Mouse (Mus musculus): ENCODE data around the gene Hmgb1. TPM values are rescaled to one million over a fixed set of nuclear protein-coding genes. Genes with fewer than 3 reads are reported as not detected.

Gene Hmgb1
- polyA plus RNA-seq, 1 experiment from 2014 or later: 1,555 TPM

GRCm38 (mm10) chr5:149114587-149114986 lies 69.7 kb downstream of the Hmgb1 start:
- WGBS: 73% methylated on average over 9 of the region's 9 CpGs
- no peaks in the 10 kb centered on the region for H3K27me3 ChIP-seq (ENCODE audit: control insufficient read depth, insufficient read depth, low read length)
- no peak for ATAC-seq (ENCODE audit: insufficient number of reproducible peaks, insufficient read depth, low FRiP score, low read depth)

GRCm38 (mm10) chr5:149114034-149114433 lies 70.3 kb downstream of the Hmgb1 start:
- no peaks in the 10 kb centered on the region for H3K9me3 ChIP-seq (ENCODE audit: control insufficient read depth, low read depth, low read length)
- H3K36me3 ChIP-seq (ENCODE audit: control insufficient read depth, insufficient read depth, low read length): no peaks in the 10 kb centered on the region
- H3K4me2 ChIP-seq (replicated peaks; ENCODE audit: low read depth, low read length): no peak overlapping the region
- H3K9ac ChIP-seq (replicated peaks; ENCODE audit: low read depth, low read length): no peak overlapping the region
- 75% methylated on average over 7 of the region's 7 CpGs for WGBS
- H3K4me1 ChIP-seq (ENCODE audit: control insufficient read depth, insufficient read depth, low read length): no peaks in the 10 kb centered on the region
- H3K27ac ChIP-seq (ENCODE audit: low read length): no peak overlapping the region
- no peaks in the 10 kb centered on the region for H3K27me3 ChIP-seq (ENCODE audit: control insufficient read depth, insufficient read depth, low read length)
- no peak overlapping the region for H3K4me3 ChIP-seq (ENCODE audit: low read depth, low read length)
- ATAC-seq (ENCODE audit: insufficient number of reproducible peaks, insufficient read depth, low FRiP score, low read depth): no peak

More at GRCm38 (mm10) chr5:149114587-149114986, 69.7 kb downstream of the Hmgb1 start:
- Histone ChIP-seq H3K9me3 (ENCODE audit: control insufficient read depth, low read depth, low read length) (no peaks in the 10 kb centered on the region), H3K36me3 (ENCODE audit: control insufficient read depth, insufficient read depth, low read length) (no peaks in the 10 kb centered on the region), H3K9ac (replicated peaks; ENCODE audit: low read depth, low read length) (no peak overlapping the region), H3K27ac (ENCODE audit: low read length) (no peak overlapping the region), H3K4me3 (ENCODE audit: low read depth, low read length) (no peak overlapping the region), H3K4me1 (ENCODE audit: control insufficient read depth, insufficient read depth, low read length) (no peaks in the 10 kb centered on the region), H3K4me2 (replicated peaks; ENCODE audit: low read depth, low read length) (no peak overlapping the region)

GRCm38 (mm10) chr5:149113439-149113838 lies 70.8 kb downstream of the Hmgb1 start:
- ATAC-seq (ENCODE audit: insufficient number of reproducible peaks, insufficient read depth, low FRiP score, low read depth): no peak
- Histone ChIP-seq H3K4me3 (ENCODE audit: low read depth, low read length) (no peak overlapping the region), H3K27me3 (ENCODE audit: control insufficient read depth, insufficient read depth, low read length) (no peaks in the 10 kb centered on the region), H3K4me2 (replicated peaks; ENCODE audit: low read depth, low read length) (no peak overlapping the region), H3K9ac (replicated peaks; ENCODE audit: low read depth, low read length) (no peak overlapping the region), H3K27ac (ENCODE audit: low read length) (no peak overlapping the region), H3K36me3 (ENCODE audit: control insufficient read depth, insufficient read depth, low read length) (no peaks in the 10 kb centered on the region), H3K9me3 (ENCODE audit: control insufficient read depth, low read depth, low read length) (no peaks in the 10 kb centered on the region), H3K4me1 (ENCODE audit: control insufficient read depth, insufficient read depth, low read length) (no peaks in the 10 kb centered on the region)
- 79% methylated on average over 7 of the region's 7 CpGs for WGBS

- Histone ChIP-seq H3K27me3 (ENCODE audit: control insufficient read depth, insufficient read depth, low read length) (no peaks in the 10 kb centered on the region), H3K27ac (ENCODE audit: low read length) (no peak overlapping the region), H3K9ac (replicated peaks; ENCODE audit: low read depth, low read length) (no peak overlapping the region), H3K4me2 (replicated peaks; ENCODE audit: low read depth, low read length) (no peak overlapping the region), H3K9me3 (ENCODE audit: control insufficient read depth, low read depth, low read length) (no peaks in the 10 kb centered on the region), H3K36me3 (ENCODE audit: control insufficient read depth, insufficient read depth, low read length) (no peaks in the 10 kb centered on the region), H3K4me1 (ENCODE audit: control insufficient read depth, insufficient read depth, low read length) (no peaks in the 10 kb centered on the region), H3K4me3 (ENCODE audit: low read depth, low read length) (no peak overlapping the region)
- no peak for ATAC-seq (ENCODE audit: insufficient number of reproducible peaks, insufficient read depth, low FRiP score, low read depth)
- WGBS: 75% methylated on average over 5 of the region's 5 CpGs
Measured at GRCm38 (mm10) chr5:149112559-149112958, 71.7 kb downstream of the Hmgb1 start.

DNA sequence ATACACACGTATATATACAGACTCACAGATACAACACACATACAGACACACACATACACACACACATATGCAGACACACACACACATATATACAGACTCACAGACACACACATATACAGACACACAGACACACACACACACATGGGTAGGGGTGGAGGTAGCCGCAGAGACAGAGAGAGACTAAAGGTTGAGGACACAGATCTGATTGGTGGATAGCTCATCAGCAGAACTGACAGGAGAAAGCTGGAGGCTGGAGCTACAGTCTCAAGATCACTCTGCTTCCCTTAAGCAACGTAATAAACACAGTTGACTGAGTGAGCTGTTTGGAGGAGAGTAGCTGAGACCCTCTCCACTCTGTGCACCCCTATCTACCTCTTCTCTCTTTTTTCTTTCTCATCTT lies 75.1 kb downstream of the Hmgb1 start:
- Histone ChIP-seq H3K4me2 (replicated peaks; ENCODE audit: low read depth, low read length) (no peak overlapping the region), H3K27me3 (ENCODE audit: control insufficient read depth, insufficient read depth, low read length) (no peaks in the 10 kb centered on the region), H3K9ac (replicated peaks; ENCODE audit: low read depth, low read length) (no peak overlapping the region), H3K27ac (ENCODE audit: low read length) (no peak overlapping the region), H3K4me1 (ENCODE audit: control insufficient read depth, insufficient read depth, low read length) (no peaks in the 10 kb centered on the region), H3K9me3 (ENCODE audit: control insufficient read depth, low read depth, low read length) (no peaks in the 10 kb centered on the region), H3K4me3 (ENCODE audit: low read depth, low read length) (no peak overlapping the region), H3K36me3 (ENCODE audit: control insufficient read depth, insufficient read depth, low read length) (no peaks in the 10 kb centered on the region)
- WGBS: 72% methylated on average over 3 of the region's 3 CpGs
- ATAC-seq (ENCODE audit: insufficient number of reproducible peaks, insufficient read depth, low FRiP score, low read depth): no peak

GRCm38 (mm10) chr5:149108178-149108577 lies 76.1 kb downstream of the Hmgb1 start:
- H3K27ac ChIP-seq (ENCODE audit: low read length): no peak overlapping the region
- 65% methylated on average over 15 of the region's 15 CpGs for WGBS
- H3K36me3 ChIP-seq (ENCODE audit: control insufficient read depth, insufficient read depth, low read length): no peaks in the 10 kb centered on the region
- no peak for ATAC-seq (ENCODE audit: insufficient number of reproducible peaks, insufficient read depth, low FRiP score, low read depth)
- no peaks in the 10 kb centered on the region for H3K9me3 ChIP-seq (ENCODE audit: control insufficient read depth, low read depth, low read length)
- no peak overlapping the region for H3K4me3 ChIP-seq (ENCODE audit: low read depth, low read length)
- H3K27me3 ChIP-seq (ENCODE audit: control insufficient read depth, insufficient read depth, low read length): no peaks in the 10 kb centered on the region
- no peak overlapping the region for H3K4me2 ChIP-seq (replicated peaks; ENCODE audit: low read depth, low read length)
- no peaks in the 10 kb centered on the region for H3K4me1 ChIP-seq (ENCODE audit: control insufficient read depth, insufficient read depth, low read length)
- H3K9ac ChIP-seq (replicated peaks; ENCODE audit: low read depth, low read length): no peak overlapping the region

- WGBS: 39% methylated on average over 3 of the region's 3 CpGs
- no peaks in the 10 kb centered on the region for H3K9me3 ChIP-seq (ENCODE audit: control insufficient read depth, low read depth, low read length)
- no peak for ATAC-seq (ENCODE audit: insufficient number of reproducible peaks, insufficient read depth, low FRiP score, low read depth)
- no peak overlapping the region for H3K4me2 ChIP-seq (replicated peaks; ENCODE audit: low read depth, low read length)
- H3K4me1 ChIP-seq (ENCODE audit: control insufficient read depth, insufficient read depth, low read length): no peaks in the 10 kb centered on the region
- no peaks in the 10 kb centered on the region for H3K36me3 ChIP-seq (ENCODE audit: control insufficient read depth, insufficient read depth, low read length)
- no peak overlapping the region for H3K9ac ChIP-seq (replicated peaks; ENCODE audit: low read depth, low read length)
- no peak overlapping the region for H3K27ac ChIP-seq (ENCODE audit: low read length)
- H3K4me3 ChIP-seq (ENCODE audit: low read depth, low read length): no peak overlapping the region
- no peaks in the 10 kb centered on the region for H3K27me3 ChIP-seq (ENCODE audit: control insufficient read depth, insufficient read depth, low read length)
Measured at GRCm38 (mm10) chr5:149107566-149107965, 76.7 kb downstream of the Hmgb1 start.

DNA sequence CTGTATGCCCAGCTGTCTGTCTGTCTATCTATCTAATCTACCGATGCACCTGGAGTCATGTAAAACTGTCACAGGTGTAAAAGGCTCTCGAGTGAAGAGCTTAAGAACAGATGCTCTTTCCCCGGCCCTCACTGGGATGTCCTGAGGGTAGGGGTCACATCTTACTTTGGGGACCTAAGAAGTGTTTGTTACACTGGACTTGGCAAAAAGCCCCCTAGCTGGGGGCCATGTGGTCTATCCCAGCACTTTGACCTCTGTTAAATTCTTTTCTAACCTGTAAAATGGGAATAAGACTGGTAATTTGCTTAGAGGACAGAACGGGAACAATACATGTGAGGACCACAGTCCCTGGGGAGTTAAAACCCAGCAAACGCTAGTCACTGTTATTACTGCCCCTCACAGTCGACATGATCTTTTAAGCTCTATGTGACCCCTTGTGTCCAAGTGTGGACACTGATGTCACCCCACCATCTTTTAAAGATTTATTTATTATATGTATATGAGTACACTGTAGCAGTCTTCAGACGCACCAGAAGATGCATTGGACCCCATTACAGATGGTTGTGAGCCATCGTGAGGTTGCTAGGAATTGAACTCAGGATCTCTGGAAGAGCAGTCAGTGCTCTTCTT lies 80.1 kb downstream of the Hmgb1 start:
- 85% methylated on average over 8 of the region's 8 CpGs for WGBS
- H3K9me3 ChIP-seq (ENCODE audit: control insufficient read depth, low read depth, low read length): no peaks in the 10 kb centered on the region
- no peaks in the 10 kb centered on the region for H3K4me1 ChIP-seq (ENCODE audit: control insufficient read depth, insufficient read depth, low read length)
- no peak overlapping the region for H3K4me3 ChIP-seq (ENCODE audit: low read depth, low read length)
- H3K9ac ChIP-seq (replicated peaks; ENCODE audit: low read depth, low read length): no peak overlapping the region
- ATAC-seq (ENCODE audit: insufficient number of reproducible peaks, insufficient read depth, low FRiP score, low read depth): no peak
- no peak overlapping the region for H3K4me2 ChIP-seq (replicated peaks; ENCODE audit: low read depth, low read length)
- no peak overlapping the region for H3K27ac ChIP-seq (ENCODE audit: low read length)
- H3K27me3 ChIP-seq (ENCODE audit: control insufficient read depth, insufficient read depth, low read length): no peaks in the 10 kb centered on the region
- H3K36me3 ChIP-seq (ENCODE audit: control insufficient read depth, insufficient read depth, low read length): no peaks in the 10 kb centered on the region

DNA sequence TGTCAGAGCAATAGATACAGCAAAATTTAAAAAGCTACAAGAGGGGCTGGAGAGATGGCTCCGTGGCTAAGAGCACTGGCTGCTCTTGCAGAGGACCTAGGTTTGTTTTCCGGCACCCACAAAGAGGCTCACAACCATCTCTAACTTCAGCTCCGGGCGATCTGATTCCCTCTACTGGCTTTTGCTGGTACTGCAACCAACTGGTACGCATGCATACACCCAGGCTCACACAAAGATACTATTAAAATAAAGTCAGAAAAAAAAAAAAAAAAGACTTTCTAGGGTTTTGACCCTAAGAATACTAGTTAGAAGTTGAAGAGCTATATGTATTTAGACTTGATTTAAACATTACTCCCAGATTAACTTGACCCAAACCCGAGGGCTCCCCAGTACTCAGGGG lies 82.4 kb downstream of the Hmgb1 start:
- H3K4me3 ChIP-seq (ENCODE audit: low read depth, low read length): no peak overlapping the region
- H3K4me2 ChIP-seq (replicated peaks; ENCODE audit: low read depth, low read length): no peak overlapping the region
- H3K9me3 ChIP-seq (ENCODE audit: control insufficient read depth, low read depth, low read length): no peaks in the 10 kb centered on the region
- H3K4me1 ChIP-seq (ENCODE audit: control insufficient read depth, insufficient read depth, low read length): no peaks in the 10 kb centered on the region
- H3K27ac ChIP-seq (ENCODE audit: low read length): no peak overlapping the region
- WGBS: 83% methylated on average over 6 of the region's 6 CpGs
- no peak for ATAC-seq (ENCODE audit: insufficient number of reproducible peaks, insufficient read depth, low FRiP score, low read depth)
- H3K9ac ChIP-seq (replicated peaks; ENCODE audit: low read depth, low read length): no peak overlapping the region
- H3K36me3 ChIP-seq (ENCODE audit: control insufficient read depth, insufficient read depth, low read length): no peaks in the 10 kb centered on the region
- H3K27me3 ChIP-seq (ENCODE audit: control insufficient read depth, insufficient read depth, low read length): no peaks in the 10 kb centered on the region

All from stomach, embryonic 14.5 days (tissue).